Mouse (Mus musculus): ENCODE data around the gene Gmeb1. TPM values are rescaled to one million over a fixed set of nuclear protein-coding genes. Genes with fewer than 3 reads are reported as not detected.

Gmeb1 gene
- total and polyA plus RNA-seq, 3 experiments = 9.9 to 29.6 TPM; not detected in 1

GRCm38 (mm10) chr4:132275949-132276348 is 14.5 kb upstream of the Gmeb1 start:
- Histone ChIP-seq H3K9ac (ENCODE audit: control insufficient read depth, low read depth, low read length, poor library complexity, severe bottlenecking) (peak overlapping the region; percentile 56), H3K27ac (ENCODE audit: control insufficient read depth, low read depth, low read length) (peak overlapping the region; percentile 33), H3K79me2 (ENCODE audit: control insufficient read depth, insufficient read depth, low read length, poor library complexity) (peaks cover 20% of the 10 kb centered on the region), H3K9me3 (replicated peaks; ENCODE audit: insufficient read depth, low read length) (no peaks in the 10 kb centered on the region), H3K4me1 (ENCODE audit: control insufficient read depth in 1 of 2, insufficient read depth in 2 of 2, low read length in 2 of 2) (peaks cover 3 to 18% of the 10 kb centered on the region in 2 experiments), H3K27me3 (ENCODE audit: control insufficient read depth in 1 of 2, insufficient read depth in 2 of 2, low read length in 2 of 2) (no peaks in the 10 kb centered on the region), H3K4me3 (ENCODE audit: control insufficient read depth in 1 of 2, insufficient read depth in 1 of 2, low read depth in 2 of 2, low read length in 2 of 2) (peak overlapping the region; percentile 41 to 87), H3K36me3 (ENCODE audit: control insufficient read depth in 1 of 2, insufficient read depth in 2 of 2, low read length in 2 of 2) (peaks cover 4 to 25% of the 10 kb centered on the region in 2 experiments; a peak in 3 of 4 replicates)
- DNase-seq (ENCODE audit: low read depth, low spot score) = peak; percentile 68
- TF ChIP-seq MYB (IDR thresholded peaks at IDR 0.05; ENCODE audit: low read depth, low read length) (no peak), TAL1 (IDR thresholded peaks at IDR 0.05; ENCODE audit: low read length) (peak; percentile 62), GATA1 (IDR thresholded peaks at IDR 0.05; ENCODE audit: low read depth, low read length) (peak; percentile 63), TBP (IDR thresholded peaks at IDR 0.05; ENCODE audit: low read depth, low read length) (peak; percentile 42; the same call in 1 of the 2 replicates)

- no peaks in the 10 kb centered on the region for H3K9me3 ChIP-seq (replicated peaks; ENCODE audit: insufficient read depth, low read length)
- peak within 1 kb of the TSS; percentile 87 to 88 for H3K4me3 ChIP-seq (ENCODE audit: control insufficient read depth in 1 of 2, insufficient read depth in 1 of 2, low read depth in 2 of 2, low read length in 2 of 2)
- H3K27ac ChIP-seq (ENCODE audit: control insufficient read depth, low read depth, low read length) = peak within 1 kb of the TSS; percentile 92
- H3K4me1 ChIP-seq (ENCODE audit: control insufficient read depth in 1 of 2, insufficient read depth in 2 of 2, low read length in 2 of 2) = peaks cover 3 to 19% of the 10 kb centered on the region in 2 experiments
- peaks cover 20% of the 10 kb centered on the region for H3K79me2 ChIP-seq (ENCODE audit: control insufficient read depth, insufficient read depth, low read length, poor library complexity)
- H3K9ac ChIP-seq (ENCODE audit: control insufficient read depth, low read depth, low read length, poor library complexity, severe bottlenecking) = peak within 1 kb of the TSS; percentile 94
- peaks cover 2 to 30% of the 10 kb centered on the region in 2 experiments; a peak in 2 of 4 replicates for H3K36me3 ChIP-seq (ENCODE audit: control insufficient read depth in 1 of 2, insufficient read depth in 2 of 2, low read length in 2 of 2)
- DNase-seq (ENCODE audit: low read depth, low spot score) = peak; percentile 97
- TF ChIP-seq TBP (IDR thresholded peaks at IDR 0.05; ENCODE audit: low read depth, low read length) (peak; percentile 88), TAL1 (IDR thresholded peaks at IDR 0.05; ENCODE audit: low read length) (no peak), POLR2A (IDR thresholded peaks at IDR 0.05; ENCODE audit: control insufficient read depth in 1 of 2, insufficient read depth in 1 of 2, low read depth in 1 of 2, low read length in 2 of 2, poor library complexity in 1 of 2) (peak; percentile 100), CTCF (IDR thresholded peaks at IDR 0.05 in 2 of 3, conservative IDR thresholded peaks at IDR 0.05 in 1 of 3; ENCODE audit: control insufficient read depth in 1 of 3, insufficient read depth in 1 of 3, low read depth in 2 of 3, low read length in 3 of 3, poor library complexity in 1 of 3, severe bottlenecking in 1 of 3) (no peak), RCOR1 (IDR thresholded peaks at IDR 0.05; ENCODE audit: low read depth, low read length) (no peak), BHLHE40 (IDR thresholded peaks at IDR 0.05; ENCODE audit: borderline replicate concordance, low read depth, low read length) (no peak)
- no peaks in the 10 kb centered on the region for H3K27me3 ChIP-seq (ENCODE audit: control insufficient read depth in 1 of 2, insufficient read depth in 2 of 2, low read length in 2 of 2)
Observed at GRCm38 (mm10) chr4:132274156-132274862, 12.9 kb upstream of the Gmeb1 start, which contains the start of gene Taf12. TSS of gene Taf12 (plus strand) at chr4:132274375.

GRCm38 (mm10) chr4:132273166-132273565 is 11.8 kb upstream of the Gmeb1 start:
- Histone ChIP-seq H3K9me3 (replicated peaks; ENCODE audit: insufficient read depth, low read length) (no peaks in the 10 kb centered on the region), H3K27me3 (ENCODE audit: control insufficient read depth in 1 of 2, insufficient read depth in 2 of 2, low read length in 2 of 2) (no peaks in the 10 kb centered on the region), H3K27ac (ENCODE audit: control insufficient read depth, low read depth, low read length) (peak overlapping the region; percentile 89), H3K4me1 (ENCODE audit: control insufficient read depth in 1 of 2, insufficient read depth in 2 of 2, low read length in 2 of 2) (peaks cover 3 to 19% of the 10 kb centered on the region in 2 experiments), H3K4me3 (ENCODE audit: control insufficient read depth in 1 of 2, insufficient read depth in 1 of 2, low read depth in 2 of 2, low read length in 2 of 2) (peak overlapping the region; percentile 63 to 74), H3K36me3 (ENCODE audit: control insufficient read depth in 1 of 2, insufficient read depth in 2 of 2, low read length in 2 of 2) (peaks cover 2 to 30% of the 10 kb centered on the region in 2 experiments; a peak in 2 of 4 replicates), H3K79me2 (ENCODE audit: control insufficient read depth, insufficient read depth, low read length, poor library complexity) (peaks cover 20% of the 10 kb centered on the region), H3K9ac (ENCODE audit: control insufficient read depth, low read depth, low read length, poor library complexity, severe bottlenecking) (peak overlapping the region; percentile 83)
- DNase-seq (ENCODE audit: low read depth, low spot score) = peak; percentile 82
- TF ChIP-seq ZNF384 (IDR thresholded peaks at IDR 0.05; ENCODE audit: low read depth, low read length) (no peak), MAX (IDR thresholded peaks at IDR 0.05; ENCODE audit: low read length) (no peak), TBP (IDR thresholded peaks at IDR 0.05; ENCODE audit: low read depth, low read length) (no peak), ZC3H11A (IDR thresholded peaks at IDR 0.05; ENCODE audit: low read depth, low read length) (no peak), SIN3A (IDR thresholded peaks at IDR 0.05; ENCODE audit: low read length) (no peak), TCF12 (IDR thresholded peaks at IDR 0.05; ENCODE audit: low read depth, low read length) (no peak), CHD2 (IDR thresholded peaks at IDR 0.05; ENCODE audit: low read length) (no peak), E2F4 (IDR thresholded peaks at IDR 0.05; ENCODE audit: borderline replicate concordance, low read depth, low read length) (no peak)

Data from MEL (cell line).